Mouse (Mus musculus): ENCODE data around the gene Cyp4v3.

GRCm38 (mm10) chr8:45308366-45308765, 24.6 kb downstream of the Cyp4v3 start, which contains the start of gene Gm45753:
- no peak for TF ChIP-seq POLR2A (IDR thresholded peaks at IDR 0.05; ENCODE audit: borderline replicate concordance, low read depth, low read length)
- no peak for TF ChIP-seq CTCF (IDR thresholded peaks at IDR 0.05; ENCODE audit: low read depth, low read length)
